Mouse (Mus musculus): ENCODE data around the gene Cdc42bpg. TPM values are rescaled to one million over a fixed set of nuclear protein-coding genes. Genes with fewer than 3 reads are reported as not detected.
"Not testable (repeated sequence)": the region's sequence is repeated elsewhere in the genome, so short reads cannot be mapped to it uniquely, and the experiment has no call there.

Gene Cdc42bpg
- polyA plus RNA-seq, 1 experiment from 2014 or later = 0.12 TPM

GRCm38 (mm10) chr19:6305517-6306115 is 640 bp upstream of the Cdc42bpg start:
- peaks cover 15% of the 10 kb centered on the region for H3K36me3 ChIP-seq (replicated peaks)
- H3K4me3 ChIP-seq = peak overlapping the region; percentile 85
- 57% methylated on average over 8 of the region's 8 CpGs for WGBS
- no peaks in the 10 kb centered on the region for H3K27me3 ChIP-seq (replicated peaks; ENCODE audit: low read depth, poor library complexity, severe bottlenecking)
- H3K4me1 ChIP-seq = peaks cover 36% of the 10 kb centered on the region
- no peaks in the 10 kb centered on the region for H3K9me3 ChIP-seq
- H3K27ac ChIP-seq (replicated peaks) = peak overlapping the region; percentile 88
- DNase-seq (ENCODE audit: low spot score) = no peak

GRCm38 (mm10) chr19:6306586-6306985 is 330 bp downstream of the Cdc42bpg start:
- H3K27ac ChIP-seq (replicated peaks) = peak overlapping the region; percentile 88
- WGBS = under 1% methylated on average over 33 of the region's 34 CpGs
- H3K4me1 ChIP-seq = peaks cover 36% of the 10 kb centered on the region

GRCm38 (mm10) chr19:6307733-6308531 is 1.7 kb downstream of the Cdc42bpg start:
- DNase-seq (ENCODE audit: low spot score) = no peak
- Histone ChIP-seq H3K27ac (replicated peaks) (0 out of 2 replicates have a peak overlapping the region, but pooled peaks have one; percentile 49), H3K9me3 (no peaks in the 10 kb centered on the region), H3K27me3 (replicated peaks; ENCODE audit: low read depth, poor library complexity, severe bottlenecking) (no peaks in the 10 kb centered on the region), H3K4me1 (peaks cover 34% of the 10 kb centered on the region), H3K4me3 (peak overlapping the region; percentile 85), H3K36me3 (replicated peaks) (peaks cover 23% of the 10 kb centered on the region)
- 77% methylated on average over 9 of the region's 9 CpGs for WGBS

More at GRCm38 (mm10) chr19:6306586-6306985, 330 bp downstream of the Cdc42bpg start:
- Histone ChIP-seq H3K36me3 (replicated peaks) (peaks cover 16% of the 10 kb centered on the region), H3K4me3 (peak overlapping the region; percentile 85), H3K9me3 (no peaks in the 10 kb centered on the region), H3K27me3 (replicated peaks; ENCODE audit: low read depth, poor library complexity, severe bottlenecking) (no peaks in the 10 kb centered on the region)
- peak; percentile 87 for DNase-seq (ENCODE audit: low spot score)

GRCm38 (mm10) chr19:6310181-6310580 is 3.9 kb downstream of the Cdc42bpg start:
- peaks cover 34% of the 10 kb centered on the region for H3K4me1 ChIP-seq
- H3K27me3 ChIP-seq (replicated peaks; ENCODE audit: low read depth, poor library complexity, severe bottlenecking) = no peaks in the 10 kb centered on the region
- no peaks in the 10 kb centered on the region for H3K9me3 ChIP-seq
- H3K4me3 ChIP-seq = no peak overlapping the region
- H3K27ac ChIP-seq (replicated peaks) = no peak overlapping the region
- 89% methylated on average over 5 of the region's 5 CpGs for WGBS
- peaks cover 45% of the 10 kb centered on the region for H3K36me3 ChIP-seq (replicated peaks)
- no peak for DNase-seq (ENCODE audit: low spot score)

- H3K4me3 ChIP-seq; H3K27ac ChIP-seq (replicated peaks); H3K9me3 ChIP-seq; DNase-seq (ENCODE audit: low spot score); H3K27me3 ChIP-seq (replicated peaks; ENCODE audit: low read depth, poor library complexity, severe bottlenecking): not testable (repeated sequence)
- WGBS = 86% methylated on average over 3 of the region's 3 CpGs
- Histone ChIP-seq H3K4me1 (peaks cover 23% of the 10 kb centered on the region), H3K36me3 (replicated peaks) (peaks cover 61% of the 10 kb centered on the region)
Measured at GRCm38 (mm10) chr19:6311783-6312182, 5.5 kb downstream of the Cdc42bpg start.

- Histone ChIP-seq H3K27ac (replicated peaks) (no peak overlapping the region), H3K4me1 (peaks cover 3% of the 10 kb centered on the region), H3K4me3 (no peak overlapping the region), H3K27me3 (replicated peaks; ENCODE audit: low read depth, poor library complexity, severe bottlenecking) (no peaks in the 10 kb centered on the region), H3K9me3 (no peaks in the 10 kb centered on the region), H3K36me3 (replicated peaks) (peaks cover 80% of the 10 kb centered on the region)
- WGBS = 92% methylated on average over 8 of the region's 8 CpGs
- DNase-seq (ENCODE audit: low spot score) = no peak
Measured at GRCm38 (mm10) chr19:6313796-6314195, 7.5 kb downstream of the Cdc42bpg start.

GRCm38 (mm10) chr19:6314513-6314912 is 8.3 kb downstream of the Cdc42bpg start:
- Histone ChIP-seq H3K27me3 (replicated peaks; ENCODE audit: low read depth, poor library complexity, severe bottlenecking) (no peaks in the 10 kb centered on the region), H3K27ac (replicated peaks) (no peak overlapping the region), H3K4me1 (no peaks in the 10 kb centered on the region), H3K9me3 (no peaks in the 10 kb centered on the region), H3K36me3 (replicated peaks) (peaks cover 85% of the 10 kb centered on the region), H3K4me3 (peak overlapping the region; percentile 6; the same call in 1 of the 2 replicates)
- 85% methylated on average over 8 of the region's 8 CpGs for WGBS
- no peak for DNase-seq (ENCODE audit: low spot score)

GRCm38 (mm10) chr19:6315573-6315972 is 9.3 kb downstream of the Cdc42bpg start:
- no peaks in the 10 kb centered on the region; the same call in 1 of the 2 replicates for H3K4me1 ChIP-seq
- DNase-seq (ENCODE audit: low spot score) = no peak
- no peaks in the 10 kb centered on the region for H3K27me3 ChIP-seq (replicated peaks; ENCODE audit: low read depth, poor library complexity, severe bottlenecking)
- H3K4me3 ChIP-seq = no peak overlapping the region
- peaks cover 87% of the 10 kb centered on the region for H3K36me3 ChIP-seq (replicated peaks)
- 76% methylated on average over 14 of the region's 14 CpGs for WGBS
- H3K9me3 ChIP-seq = no peaks in the 10 kb centered on the region
- H3K27ac ChIP-seq (replicated peaks) = no peak overlapping the region

DNA sequence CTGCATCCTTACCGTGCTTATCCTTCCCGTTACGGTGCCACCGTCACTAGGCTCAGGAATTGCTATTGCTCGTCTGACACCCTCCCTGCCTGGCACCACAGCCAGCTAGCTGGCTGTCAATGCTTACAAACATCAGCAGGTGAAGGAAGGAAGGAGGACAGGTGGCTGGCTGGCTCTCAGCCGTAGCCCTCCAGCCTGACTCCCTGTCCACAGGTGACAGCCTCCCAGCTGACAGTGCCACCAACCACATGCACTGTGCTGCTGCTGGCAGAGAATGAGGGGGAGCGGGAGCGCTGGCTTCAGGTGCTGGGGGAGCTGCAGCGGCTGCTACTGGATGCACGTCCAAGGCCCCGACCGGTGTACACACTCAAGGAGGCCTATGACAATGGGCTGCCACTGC is 11.9 kb downstream of the Cdc42bpg start:
- DNase-seq (ENCODE audit: low spot score) = no peak
- H3K27me3 ChIP-seq (replicated peaks; ENCODE audit: low read depth, poor library complexity, severe bottlenecking) = no peaks in the 10 kb centered on the region
- no peak overlapping the region for H3K4me3 ChIP-seq
- H3K36me3 ChIP-seq (replicated peaks) = peaks cover 85% of the 10 kb centered on the region
- no peaks in the 10 kb centered on the region; the same call in 1 of the 2 replicates for H3K4me1 ChIP-seq
- WGBS = 93% methylated on average over 12 of the region's 12 CpGs
- H3K27ac ChIP-seq (replicated peaks) = no peak overlapping the region
- no peaks in the 10 kb centered on the region for H3K9me3 ChIP-seq

GRCm38 (mm10) chr19:6321358-6321757 is 15.1 kb downstream of the Cdc42bpg start:
- H3K27me3 ChIP-seq (replicated peaks; ENCODE audit: low read depth, poor library complexity, severe bottlenecking) = no peaks in the 10 kb centered on the region
- 89% methylated on average over 8 of the region's 8 CpGs for WGBS
- H3K9me3 ChIP-seq = no peaks in the 10 kb centered on the region
- peaks cover 60% of the 10 kb centered on the region for H3K36me3 ChIP-seq (replicated peaks)
- no peak overlapping the region for H3K4me3 ChIP-seq
- H3K4me1 ChIP-seq = no peaks in the 10 kb centered on the region; the same call in 1 of the 2 replicates
- DNase-seq (ENCODE audit: low spot score) = no peak
- no peak overlapping the region for H3K27ac ChIP-seq (replicated peaks)

- H3K4me1 ChIP-seq = no peaks in the 10 kb centered on the region; the same call in 1 of the 2 replicates
- 89% methylated on average over 33 of the region's 33 CpGs for WGBS
Measured at GRCm38 (mm10) chr19:6321786-6322621, 15.7 kb downstream of the Cdc42bpg start.

DNA sequence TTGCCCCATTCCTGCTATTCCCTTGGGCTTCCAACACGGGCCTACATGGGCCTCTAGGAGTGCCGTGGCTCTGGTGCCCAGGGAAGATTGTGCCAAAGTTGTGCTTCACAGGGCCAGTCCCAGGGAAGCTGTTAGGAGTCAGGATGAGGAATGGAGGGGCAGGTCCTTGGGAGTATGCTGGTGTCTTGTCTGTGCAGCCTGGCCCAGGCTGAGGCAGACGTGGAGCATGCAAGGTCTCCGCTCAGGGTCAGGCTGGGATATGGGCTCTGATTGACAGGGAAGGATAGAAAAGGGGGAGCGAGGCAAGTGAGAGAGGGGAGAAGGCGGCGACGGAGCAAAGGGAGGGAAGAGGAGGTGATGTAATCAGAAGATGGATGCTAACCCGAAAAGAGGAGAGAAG is 18.5 kb downstream of the Cdc42bpg start:
- WGBS = 83% methylated on average over 9 of the region's 9 CpGs
- H3K9me3 ChIP-seq = no peaks in the 10 kb centered on the region

More at GRCm38 (mm10) chr19:6321786-6322621, 15.7 kb downstream of the Cdc42bpg start:
- Histone ChIP-seq H3K9me3 (no peaks in the 10 kb centered on the region), H3K36me3 (replicated peaks) (peaks cover 54% of the 10 kb centered on the region), H3K4me3 (no peak overlapping the region), H3K27ac (replicated peaks) (no peak overlapping the region), H3K27me3 (replicated peaks; ENCODE audit: low read depth, poor library complexity, severe bottlenecking) (no peaks in the 10 kb centered on the region)
- DNase-seq (ENCODE audit: low spot score) = no peak

More for the DNA sequence above, 18.5 kb downstream of the Cdc42bpg start:
- H3K27me3 ChIP-seq (replicated peaks; ENCODE audit: low read depth, poor library complexity, severe bottlenecking) = no peaks in the 10 kb centered on the region
- H3K36me3 ChIP-seq (replicated peaks) = peaks cover 32% of the 10 kb centered on the region
- H3K4me3 ChIP-seq = no peak overlapping the region
- H3K4me1 ChIP-seq = no peaks in the 10 kb centered on the region; the same call in 1 of the 2 replicates
- no peak for DNase-seq (ENCODE audit: low spot score)
- peak overlapping the region; percentile 30; the same call in 1 of the 2 replicates for H3K27ac ChIP-seq (replicated peaks)
